Mouse (Mus musculus): Measurements from ENCODE around the gene Cyp2a22. TPM values are rescaled to one million over a fixed set of nuclear protein-coding genes. Genes with fewer than 3 reads are reported as not detected.

The Cyp2a22 gene
- polyA plus RNA-seq (2012; rRNA removed) = not detected in 2 replicates

GRCm38 (mm10) chr7:26939262-26939661, at the start of gene Cyp2a22:
Cyp2a22 (minus strand) TSS chr7:26939384.

Other genes starting within 250 kb of the Cyp2a22 start
- gene Cyp2b19, start 182.2 kb downstream of the Cyp2a22 start, polyA plus RNA-seq (2012; rRNA removed) = not detected in 2 replicates
- 0.04 TPM in 1 of 2 replicates, not detected in the other for gene Cyp2g1, start 130.5 kb downstream of the Cyp2a22 start, polyA plus RNA-seq (2012; rRNA removed)
- gene Cyp2a5, start 104.1 kb downstream of the Cyp2a22 start, polyA plus RNA-seq (2012; rRNA removed) = 0.48 TPM in 2 replicates
- gene Cyp2a12, start 89.7 kb upstream of the Cyp2a22 start, polyA plus RNA-seq (2012; rRNA removed) = not detected in 2 replicates
- 0.08 and 0.17 TPM in 2 replicates for gene Cyp2f2, start 180.5 kb upstream of the Cyp2a22 start, polyA plus RNA-seq (2012; rRNA removed)
- not detected in 2 replicates for gene Cyp2t4, start 214.3 kb upstream of the Cyp2a22 start, polyA plus RNA-seq (2012; rRNA removed)
- 107 and 114 TPM in 2 replicates for gene Egln2, start 227.4 kb upstream of the Cyp2a22 start, polyA plus RNA-seq (2012; rRNA removed)
- gene Rab4b, start 239.5 kb upstream of the Cyp2a22 start, polyA plus RNA-seq (2012; rRNA removed) = 81.9 and 86.8 TPM in 2 replicates
- gene Gm21983, start 241.7 kb upstream of the Cyp2a22 start, polyA plus RNA-seq (2012; rRNA removed) = 0.07 TPM in 1 of 2 replicates, not detected in the other
- 11.9 and 25.3 TPM in 2 replicates for gene Mia, start 241.8 kb upstream of the Cyp2a22 start, polyA plus RNA-seq (2012; rRNA removed)

Data from central nervous system, embryonic 18 days (tissue).